Mouse (Mus musculus) cerebellum, adult 11 months (tissue): ENCODE measurements around the gene Plekhh3.
"Not testable (repeated sequence)": the region's sequence is repeated elsewhere in the genome, so short reads cannot be mapped to it uniquely, and the experiment has no call there.

ENCODE experiments used
- DNase-seq: peaks from one replicate; pipeline ENCODE4 v3.0.0; 2022

Gene Plekhh3

GRCm38 (mm10) chr11:101170354-101170810 lies 769 bp downstream of the Plekhh3 start, which contains the start of gene Cntnap1:
Gene Cntnap1 (plus strand): TSS chr11:101170523.
- peak; percentile 68 for DNase-seq

DNA sequence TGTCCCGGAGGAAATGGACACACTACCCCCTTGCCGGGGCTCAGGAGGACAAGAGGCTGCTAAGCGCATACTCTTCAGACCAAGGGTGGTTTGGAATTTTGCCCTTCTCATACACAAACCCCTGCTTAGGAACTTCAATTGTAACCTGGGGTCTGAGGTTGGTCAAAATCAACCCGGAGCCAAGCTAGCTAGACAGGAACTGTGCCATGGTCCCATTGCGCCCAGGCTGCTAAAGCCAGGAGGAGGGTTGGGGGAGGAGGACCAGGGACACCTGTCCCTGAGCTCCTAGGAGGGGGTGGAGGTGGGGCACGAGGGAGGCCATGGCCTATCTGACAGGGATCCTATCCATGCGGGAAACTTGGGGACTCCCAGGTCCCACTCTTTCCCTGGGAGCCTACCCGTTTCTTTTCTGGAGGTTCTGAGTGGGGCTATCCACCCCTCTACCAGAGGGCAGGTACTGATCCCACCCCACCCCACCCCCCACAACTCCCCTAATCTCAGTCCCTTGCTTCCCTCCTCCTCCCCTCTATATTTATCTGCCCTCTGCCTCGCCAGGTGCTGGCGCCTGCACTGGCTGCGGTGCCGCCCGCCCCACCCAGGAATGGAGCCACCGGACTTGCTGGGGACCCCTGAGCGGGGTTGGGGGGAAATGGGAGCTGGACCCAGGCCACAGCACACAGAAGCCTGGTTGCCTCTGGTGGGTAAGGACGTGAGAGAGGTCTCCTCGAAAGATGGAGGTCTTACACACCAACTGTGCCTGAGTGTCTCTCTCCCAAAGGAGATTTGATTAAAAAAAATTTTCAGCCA lies 1.6 kb downstream of the Plekhh3 start:
- DNase-seq, result peak; percentile 55

GRCm38 (mm10) chr11:101168301-101168980 lies 2.7 kb downstream of the Plekhh3 start:
- peak; percentile 40 for DNase-seq

DNA sequence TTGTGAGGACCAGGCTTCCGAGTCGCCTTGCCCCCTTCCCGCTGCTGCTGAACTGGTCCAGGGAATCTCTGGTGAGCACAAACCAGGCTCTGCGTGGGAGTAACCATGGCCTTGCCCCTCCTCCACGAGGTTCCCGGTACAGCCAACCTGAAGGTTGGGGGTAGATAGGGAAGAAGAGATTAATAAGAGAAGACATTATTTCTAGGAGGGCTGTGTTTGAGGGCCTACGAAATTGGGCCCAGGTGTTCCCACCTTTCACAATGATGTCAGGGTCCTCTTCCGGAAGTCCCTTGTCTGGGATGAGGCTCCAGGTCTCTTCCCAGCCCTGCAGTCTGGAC lies 3.2 kb downstream of the Plekhh3 start:
- DNase-seq, result peak; percentile 18

- DNase-seq, result peak; percentile 17
These were observed 3.8 kb downstream of the Plekhh3 start for GRCm38 (mm10) chr11:101167211-101167962.

GRCm38 (mm10) chr11:101166357-101166756 lies 4.8 kb downstream of the Plekhh3 start:
- DNase-seq, result peak; percentile 29

- peak; percentile 29 for DNase-seq
These were observed 6.2 kb downstream of the Plekhh3 start for GRCm38 (mm10) chr11:101164677-101165580.

DNA sequence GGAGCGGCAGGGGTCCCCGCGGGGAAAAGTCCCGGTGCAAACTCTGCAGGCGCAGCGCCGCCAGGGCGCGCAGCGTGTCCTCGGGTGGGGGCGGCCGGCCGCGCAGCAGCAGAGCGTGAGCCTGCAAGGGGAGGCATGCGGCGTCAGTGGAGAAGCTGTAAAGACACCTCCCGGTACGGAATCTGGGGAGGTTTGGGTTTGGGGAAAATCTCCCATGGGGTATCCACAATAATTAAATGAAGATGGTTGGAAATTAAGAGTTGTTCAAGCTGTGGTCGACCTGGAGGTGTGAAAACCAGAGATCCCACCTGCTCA lies 6.8 kb downstream of the Plekhh3 start:
- peak; percentile 18 for DNase-seq

GRCm38 (mm10) chr11:101163476-101164350 lies 7.4 kb downstream of the Plekhh3 start:
- DNase-seq, result peak; percentile 50

GRCm38 (mm10) chr11:101162772-101163171 lies 8.4 kb downstream of the Plekhh3 start:
- peak; percentile 46 for DNase-seq

DNA sequence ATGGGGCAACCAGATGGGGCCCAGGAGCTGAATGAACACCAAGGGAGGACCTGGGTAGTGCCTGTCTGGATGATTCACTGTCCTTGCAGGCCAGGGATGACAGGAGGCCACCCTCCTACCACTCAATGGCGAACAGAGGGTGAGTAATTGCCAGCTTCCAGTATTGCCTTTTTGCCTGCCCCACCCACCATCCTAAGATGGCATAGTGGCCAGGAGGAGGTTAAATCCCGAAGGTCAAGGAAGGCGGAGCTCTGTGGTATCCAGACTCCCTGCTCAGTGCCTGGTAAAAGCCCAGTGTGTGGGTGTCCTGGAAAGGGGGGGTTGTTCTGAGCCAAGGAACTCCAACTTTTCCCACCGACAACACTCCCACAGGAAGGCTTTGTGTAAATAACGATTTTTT lies 8.8 kb downstream of the Plekhh3 start:
- DNase-seq, result no peak

GRCm38 (mm10) chr11:101161551-101161950 lies 9.6 kb downstream of the Plekhh3 start:
- no peak for DNase-seq

DNA sequence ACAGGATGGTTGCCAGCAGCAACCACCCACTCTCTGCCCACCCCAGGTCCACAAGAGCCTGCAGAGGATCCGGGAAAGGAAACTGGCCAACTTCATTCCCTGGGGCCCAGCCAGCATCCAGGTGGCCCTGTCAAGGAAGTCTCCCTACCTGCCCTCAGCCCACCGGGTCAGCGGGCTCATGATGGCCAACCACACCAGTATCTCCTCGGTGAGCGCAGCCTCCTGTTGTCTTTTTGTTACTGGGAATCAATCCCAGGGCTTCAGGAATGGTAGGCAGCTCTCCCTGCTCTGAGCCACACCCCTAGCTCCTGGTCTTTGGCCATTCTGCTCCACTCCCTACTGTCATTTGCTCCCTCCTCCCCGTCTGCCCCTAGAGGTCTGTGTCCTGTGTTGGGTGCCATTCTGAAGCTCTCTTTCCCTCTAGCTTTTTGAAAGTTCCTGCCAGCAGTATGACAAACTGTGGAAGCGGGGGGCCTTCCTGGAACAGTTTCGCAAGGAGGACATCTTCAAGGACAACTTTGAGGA lies 10.1 kb downstream of the Plekhh3 start:
- not testable (repeated sequence) for DNase-seq

DNA sequence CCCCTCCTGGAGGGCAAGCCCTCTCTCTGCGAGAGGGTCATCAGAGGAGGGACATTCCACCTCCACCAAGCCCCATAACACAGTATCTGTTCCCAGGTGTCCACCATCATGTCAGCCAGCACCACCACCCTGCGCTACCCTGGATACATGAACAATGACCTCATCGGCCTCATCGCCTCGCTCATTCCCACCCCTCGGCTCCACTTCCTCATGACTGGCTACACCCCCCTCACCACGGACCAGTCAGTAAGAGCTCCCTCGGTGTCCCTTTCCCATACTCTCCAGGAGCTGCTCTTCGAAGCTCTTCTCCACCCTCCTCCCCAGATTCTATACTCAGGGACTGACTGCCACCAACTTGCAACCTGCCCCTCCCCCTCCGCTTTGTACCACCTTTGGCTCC lies 11.0 kb downstream of the Plekhh3 start:
- not testable (repeated sequence) for DNase-seq

DNA sequence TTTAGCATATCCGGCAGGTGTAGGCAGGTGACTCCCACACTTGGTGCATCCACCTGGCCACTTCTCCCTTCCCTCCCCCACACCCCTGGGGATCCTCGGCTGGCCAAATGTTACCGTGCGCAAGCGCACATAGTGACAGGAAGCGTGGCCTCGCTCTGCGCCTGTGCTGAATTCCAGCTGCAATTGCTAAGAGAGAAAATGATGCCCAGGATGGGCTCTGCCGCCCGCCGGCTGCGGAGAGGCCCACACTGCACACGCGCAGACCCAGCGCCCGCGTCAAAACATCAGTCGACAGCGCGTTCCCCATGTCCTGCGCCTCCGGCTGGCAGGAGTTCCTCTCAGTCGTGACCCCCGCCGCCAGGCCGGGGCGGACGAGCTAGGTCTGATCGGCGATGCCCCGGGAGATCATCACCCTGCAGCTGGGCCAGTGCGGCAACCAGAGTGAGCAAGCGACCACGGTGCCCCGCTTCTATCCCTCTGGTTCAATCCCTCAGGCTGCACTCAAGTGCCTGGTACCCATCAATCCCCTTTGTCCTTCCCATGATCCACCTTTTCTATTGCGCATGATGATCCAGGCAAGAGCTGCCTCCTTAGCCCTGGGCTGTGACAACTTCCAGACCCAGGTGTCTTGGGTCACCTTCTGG lies 15.3 kb downstream of the Plekhh3 start, which contains the start of gene Tubg2:
Gene Tubg2, plus strand, starts transcription at position 180 of the 644 bp plus-strand sequence.
- DNase-seq, result peak; percentile 75

DNA sequence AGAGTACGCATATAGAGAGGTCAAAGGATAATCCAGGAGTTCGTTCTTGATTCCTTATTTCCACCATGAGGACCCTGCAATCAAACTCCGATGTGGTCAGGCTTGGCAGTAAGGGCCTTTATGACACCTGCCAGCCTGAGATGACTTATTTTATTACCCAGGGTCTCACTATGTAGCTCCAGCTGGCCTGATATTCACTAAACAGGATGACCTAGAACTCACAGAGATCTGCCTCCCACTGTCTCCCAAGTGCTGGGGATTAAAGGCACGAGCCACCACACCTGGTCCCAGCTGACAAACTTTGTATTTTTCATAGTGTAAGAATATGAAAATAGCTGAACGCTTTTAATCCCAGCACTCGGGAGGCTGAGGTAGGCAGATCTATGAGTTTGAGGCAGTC lies 16.0 kb downstream of the Plekhh3 start:
- DNase-seq, result no peak

DNA sequence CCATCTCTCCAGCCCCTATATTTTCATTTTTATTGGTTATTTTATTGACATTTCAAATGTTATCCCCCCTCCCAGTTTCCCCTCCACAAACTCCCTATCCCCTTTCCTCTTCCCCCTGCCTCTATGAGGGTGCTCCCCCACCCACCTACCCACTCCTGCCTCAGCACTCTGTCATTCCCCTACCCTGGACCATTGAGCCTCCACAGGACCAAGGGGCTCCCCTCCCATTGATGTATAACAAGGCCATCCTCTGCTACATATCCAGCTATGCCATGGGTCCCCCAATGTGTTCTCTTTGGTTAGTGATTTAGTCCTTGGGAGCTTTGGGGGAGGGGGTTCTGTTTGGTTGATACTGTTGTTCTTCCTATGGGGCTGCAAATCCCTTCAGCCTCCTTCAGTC lies 16.5 kb downstream of the Plekhh3 start:
- DNase-seq, result no peak

- no peak for DNase-seq
These were observed 18.3 kb downstream of the Plekhh3 start for GRCm38 (mm10) chr11:101152825-101153224.

- no peak for DNase-seq
These were observed 20.1 kb downstream of the Plekhh3 start for GRCm38 (mm10) chr11:101151063-101151462.
